Mouse (Mus musculus): ENCODE data around the gene Dnajc30.
"Not testable (repeated sequence)": the region's sequence is repeated elsewhere in the genome, so short reads cannot be mapped to it uniquely, and the experiment has no call there.

- TF ChIP-seq POLR2A (IDR thresholded peaks at IDR 0.05; ENCODE audit: borderline replicate concordance, extremely low read depth, low read depth, low read length); CTCF (IDR thresholded peaks at IDR 0.05; ENCODE audit: insufficient read depth, low read length): not testable (repeated sequence)
Observed at GRCm38 (mm10) chr5:135064909-135065446, 976 bp downstream of the Dnajc30 start, which contains the start of gene Bud23.
